Mouse (Mus musculus): ENCODE data around the gene Myadml2. TPM values are rescaled to one million over a fixed set of nuclear protein-coding genes. Genes with fewer than 3 reads are reported as not detected.
"Not testable (repeated sequence)": the region's sequence is repeated elsewhere in the genome, so short reads cannot be mapped to it uniquely, and the experiment has no call there.

Gene Myadml2
- total RNA-seq (2021), result 10 to 100 TPM; 78.3 to 78.8 TPM

GRCm38 (mm10) chr11:120648001-120648476 is at the start of gene Myadml2:
Gene Myadml2 (minus strand): TSS chr11:120648158.
- intact Hi-C loops (cut with DNase I), result no loop called here
- DNase-seq (ENCODE audit: low spot score), result no peak

DNA sequence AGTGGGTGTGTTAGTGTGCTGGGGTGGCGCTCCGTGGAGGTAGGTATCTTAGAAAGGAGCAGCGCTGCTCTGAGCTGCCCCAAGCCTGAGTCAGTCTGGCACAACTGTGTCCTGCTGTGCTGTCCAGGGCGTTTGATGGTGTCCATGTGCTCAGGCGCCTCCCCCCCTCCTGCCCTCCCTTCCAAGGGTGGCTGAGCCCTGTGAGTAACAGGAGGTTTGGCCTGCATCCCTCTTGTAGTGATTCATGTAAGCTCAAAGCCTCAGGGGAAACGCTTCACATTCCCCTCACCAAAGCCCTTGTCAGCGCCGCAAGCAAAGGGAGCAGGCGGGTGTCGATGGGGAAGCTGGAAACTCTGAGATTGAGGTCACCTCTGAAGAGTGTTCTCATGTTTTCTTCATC is 49.8 kb upstream of the Myadml2 start:
- intact Hi-C loops (cut with DNase I), result no loop called here
- peak; percentile 59 for DNase-seq (ENCODE audit: low spot score)

DNA sequence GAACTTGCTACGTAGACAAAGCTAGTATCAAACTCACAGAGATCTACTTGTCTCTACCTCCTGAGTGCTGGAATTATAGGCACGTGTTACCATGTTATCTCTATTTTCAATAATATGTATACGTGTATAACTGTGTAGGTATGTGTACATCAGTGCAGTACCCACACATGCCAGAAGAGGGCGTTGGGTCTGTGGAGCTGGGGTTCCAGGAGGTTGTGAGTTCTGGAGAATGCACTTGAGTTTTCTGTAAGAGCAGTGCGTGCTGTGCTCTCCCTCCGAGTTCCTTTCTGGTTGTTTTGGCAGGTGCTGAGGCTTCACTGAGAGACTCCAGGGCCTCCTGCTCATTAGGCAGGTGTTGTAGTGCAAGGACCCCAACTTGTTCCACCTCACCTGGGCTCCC is 48.6 kb upstream of the Myadml2 start:
- no peak for DNase-seq (ENCODE audit: low spot score)
- intact Hi-C loops (cut with DNase I), result no loop called here

GRCm38 (mm10) chr11:120695641-120696040 is 47.7 kb upstream of the Myadml2 start:
- intact Hi-C loops (cut with DNase I), result no loop called here
- no peak for DNase-seq (ENCODE audit: low spot score)

DNA sequence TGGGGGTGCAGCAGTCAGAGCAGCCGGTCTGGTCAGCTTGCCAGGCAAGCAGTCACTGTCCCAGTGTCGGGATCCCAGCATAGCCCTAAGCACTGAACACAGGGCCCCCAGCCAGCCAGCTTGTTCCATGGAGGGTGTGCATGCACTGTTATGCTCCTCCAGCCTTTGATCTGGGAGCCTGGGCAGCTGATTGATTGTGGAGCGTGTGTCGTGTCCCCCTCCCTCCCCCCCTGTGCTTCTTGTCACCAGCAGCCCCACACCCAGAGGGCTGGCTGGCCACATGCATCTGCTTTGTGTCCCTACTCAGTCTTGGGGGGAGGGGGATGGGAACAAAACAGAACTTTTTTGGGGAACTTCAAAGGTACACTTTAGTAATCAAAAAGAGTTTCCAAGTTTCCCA is 47.2 kb upstream of the Myadml2 start:
- DNase-seq (ENCODE audit: low spot score), result no peak
- intact Hi-C loops (cut with DNase I), result no loop called here

- intact Hi-C loops (cut with DNase I), result no loop called here
- no peak for DNase-seq (ENCODE audit: low spot score)
Observed at GRCm38 (mm10) chr11:120693461-120693860, 45.5 kb upstream of the Myadml2 start.

DNA sequence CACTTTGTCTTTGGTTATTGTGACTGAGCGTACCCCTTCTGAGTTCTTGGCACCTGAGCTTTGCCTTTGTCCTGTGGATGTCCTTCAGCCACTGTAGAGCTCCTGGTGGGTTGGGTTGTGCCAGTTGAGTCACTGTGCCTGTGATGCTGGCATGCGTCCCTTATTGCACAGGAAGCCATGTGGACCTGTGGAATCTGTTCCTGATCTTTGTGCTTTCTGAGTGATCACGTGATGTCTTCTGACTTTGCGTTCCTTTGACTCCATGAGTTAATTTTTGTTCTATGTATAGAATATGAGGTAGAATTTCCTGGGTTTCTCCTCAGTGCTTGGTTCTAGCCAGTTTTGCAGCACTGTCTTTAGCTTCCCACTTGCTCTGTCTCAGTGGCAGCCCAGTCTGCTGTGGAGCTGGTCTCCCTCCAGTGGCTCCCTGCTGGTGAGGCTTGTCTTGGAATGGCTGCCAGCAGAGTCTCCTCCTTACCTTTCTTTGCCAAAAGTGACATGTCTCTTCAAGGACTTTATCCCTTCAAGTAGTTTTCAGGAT is 44.6 kb upstream of the Myadml2 start:
- intact Hi-C loops (cut with DNase I), result no loop called here
- no peak for DNase-seq (ENCODE audit: low spot score)

- intact Hi-C loops (cut with DNase I), result no loop called here
- DNase-seq (ENCODE audit: low spot score), result no peak
Observed at GRCm38 (mm10) chr11:120689365-120689764, 41.4 kb upstream of the Myadml2 start.

GRCm38 (mm10) chr11:120686650-120687272 is 38.8 kb upstream of the Myadml2 start:
- no peak for DNase-seq (ENCODE audit: low spot score)
- intact Hi-C loops (cut with DNase I), result no loop called here

DNA sequence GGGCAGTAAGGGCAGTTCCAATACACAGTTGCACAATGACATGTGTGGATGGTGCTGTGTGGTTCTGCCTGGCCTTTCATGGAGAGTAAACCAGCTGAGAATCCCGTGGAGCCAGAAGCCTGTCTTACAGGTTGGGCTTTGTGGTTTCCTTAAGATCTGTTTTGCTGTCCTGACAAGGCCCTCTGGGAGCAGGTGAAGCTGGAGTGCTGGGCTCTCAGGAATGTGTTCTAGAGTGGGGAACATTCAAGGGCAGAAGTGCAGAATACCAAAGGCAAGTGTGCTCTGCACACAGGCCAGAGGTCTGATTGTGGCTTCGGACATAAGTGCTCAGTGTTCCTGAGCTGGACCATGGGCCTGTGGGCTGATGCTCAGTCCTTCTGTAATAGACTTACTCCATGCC is 36.7 kb upstream of the Myadml2 start:
- DNase-seq (ENCODE audit: low spot score), result no peak
- intact Hi-C loops (cut with DNase I), result no loop called here

DNA sequence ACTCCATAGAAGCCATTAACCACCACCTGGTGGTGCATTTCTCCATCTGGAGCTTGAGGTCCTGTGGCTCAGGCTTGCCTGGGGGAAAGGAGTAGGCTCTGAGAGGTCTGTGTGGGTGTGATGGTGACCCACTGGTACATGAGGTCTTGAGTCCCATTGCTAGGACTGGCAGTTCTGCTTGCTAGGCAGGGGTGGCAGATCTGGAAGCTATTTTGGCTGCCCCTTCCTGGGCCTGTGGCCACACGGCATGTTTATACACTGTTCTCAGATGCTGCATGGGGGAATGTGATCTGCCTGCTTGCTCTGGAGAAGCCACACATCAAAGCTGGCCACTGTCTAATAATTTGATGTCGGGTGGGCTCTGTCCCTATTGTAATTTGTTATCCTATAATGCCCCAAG is 36.1 kb upstream of the Myadml2 start:
- intact Hi-C loops (cut with DNase I), result no loop called here
- DNase-seq (ENCODE audit: low spot score), result no peak

DNA sequence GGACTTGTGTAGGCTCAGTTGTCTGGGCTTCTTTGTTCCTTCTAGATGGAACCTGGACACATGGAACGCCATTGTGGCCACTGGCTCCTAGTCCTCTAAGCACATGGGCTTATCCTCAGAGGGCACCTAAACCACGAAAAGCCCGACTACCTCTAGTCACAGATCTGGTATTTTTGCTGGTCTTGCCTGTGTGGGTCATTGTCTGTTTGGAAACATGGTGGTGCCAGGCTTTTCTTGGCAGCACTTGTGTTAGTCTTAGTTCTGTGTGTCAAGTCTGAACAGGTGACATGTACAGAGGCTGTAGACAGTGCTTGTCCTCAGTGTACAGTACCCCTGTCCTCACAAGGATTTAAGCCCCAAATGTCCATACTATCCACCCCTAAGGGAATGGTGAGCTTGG is 35.6 kb upstream of the Myadml2 start:
- no peak for DNase-seq (ENCODE audit: low spot score)
- intact Hi-C loops (cut with DNase I), result no loop called here

DNA sequence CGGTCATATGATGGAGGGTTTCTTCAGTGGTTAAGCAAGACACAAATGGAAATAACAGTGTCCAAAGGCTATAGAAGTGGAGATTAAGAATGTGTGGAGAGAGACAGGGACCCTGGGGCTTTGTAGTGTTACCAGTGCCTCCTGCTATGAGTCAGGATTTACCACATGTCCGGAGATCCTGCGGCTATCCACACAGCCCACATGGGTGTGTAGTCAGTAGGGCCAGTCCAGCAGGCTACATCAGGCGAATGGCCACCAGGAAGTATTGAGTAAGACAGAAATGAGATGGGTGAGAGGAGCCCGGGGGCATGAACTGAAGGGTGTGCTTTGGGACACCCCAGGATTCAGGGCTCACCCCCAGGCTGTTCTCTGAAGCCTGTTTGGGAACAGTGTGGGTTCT is 34.7 kb upstream of the Myadml2 start:
- DNase-seq (ENCODE audit: low spot score), result no peak
- intact Hi-C loops (cut with DNase I), result no loop called here

DNA sequence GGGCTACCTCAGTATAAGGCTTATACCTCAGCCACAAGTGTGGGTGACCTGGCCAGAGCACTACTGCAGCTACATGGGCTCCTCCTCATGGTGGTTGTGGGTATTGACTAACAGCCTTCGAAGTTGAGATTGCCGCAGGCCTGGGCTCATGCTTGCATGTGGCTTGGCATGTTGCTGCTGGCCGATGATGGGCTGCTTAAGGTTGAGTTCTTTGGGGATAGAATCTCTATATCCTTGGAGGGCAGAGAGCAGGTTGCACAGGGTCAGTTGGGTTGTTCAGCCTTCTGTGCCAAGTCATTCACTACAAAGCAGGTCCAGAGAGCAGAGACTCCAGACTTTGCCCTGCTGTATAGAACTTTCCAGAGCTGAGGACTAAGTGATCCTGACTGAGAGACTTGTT is 32.0 kb upstream of the Myadml2 start:
- intact Hi-C loops (cut with DNase I), result no loop called here
- DNase-seq (ENCODE audit: low spot score), result no peak

- DNase-seq (ENCODE audit: low spot score), result no peak
- intact Hi-C loops (cut with DNase I), result no loop called here
Observed at GRCm38 (mm10) chr11:120676951-120677350, 29.0 kb upstream of the Myadml2 start.

GRCm38 (mm10) chr11:120675875-120676274 is 27.9 kb upstream of the Myadml2 start:
- intact Hi-C loops (cut with DNase I), result not testable (repeated sequence)

DNA sequence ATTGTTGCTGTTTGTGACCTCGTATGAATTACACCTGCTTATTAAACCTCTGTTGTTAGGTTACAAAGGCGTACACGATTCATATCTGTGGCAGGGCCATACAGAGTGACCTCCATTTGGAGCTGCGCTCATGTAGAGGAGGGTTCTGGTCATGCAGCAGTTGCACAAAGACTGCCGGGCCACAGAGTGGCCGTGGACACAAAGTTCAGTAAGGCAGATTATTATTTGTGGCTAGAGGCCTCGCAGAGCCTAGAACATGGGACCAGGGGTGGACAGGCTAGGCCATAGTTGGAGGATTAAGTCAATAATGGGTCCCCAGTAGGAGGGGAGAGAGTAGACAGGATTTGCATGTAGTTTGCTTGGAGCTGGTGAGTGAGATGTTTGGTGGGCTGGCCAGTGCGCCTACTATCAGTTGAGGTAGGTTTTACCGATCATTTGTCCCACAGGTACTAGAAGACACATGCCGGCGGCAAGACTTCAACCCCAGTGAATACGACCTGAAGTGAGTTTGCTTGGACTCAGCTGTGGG is 25.7 kb upstream of the Myadml2 start:
- DNase-seq (ENCODE audit: low spot score), result no peak
- intact Hi-C loops (cut with DNase I), result loop anchor here (5.0 kb wide), 1 partner anchor 46 kb away; the partner anchor contains the start of gene Sirt7

More at GRCm38 (mm10) chr11:120675875-120676274, 27.9 kb upstream of the Myadml2 start:
- DNase-seq (ENCODE audit: low spot score), result not testable (repeated sequence)

- intact Hi-C loops (cut with DNase I), result loop anchor here (5.0 kb wide), 1 partner anchor 46 kb away; the partner anchor contains the start of gene Sirt7
- peak; percentile 92 for DNase-seq (ENCODE audit: low spot score)
Observed at GRCm38 (mm10) chr11:120672687-120673593, 25.0 kb upstream of the Myadml2 start, which contains the start of gene Aspscr1. Gene Aspscr1 (plus strand): TSS chr11:120672973.

GRCm38 (mm10) chr11:120666617-120667016 is 18.7 kb upstream of the Myadml2 start:
- intact Hi-C loops (cut with DNase I), result no loop called here

GRCm38 (mm10) chr11:120665406-120665805 is 17.4 kb upstream of the Myadml2 start:
- DNase-seq (ENCODE audit: low spot score), result peak; percentile 65
- intact Hi-C loops (cut with DNase I), result no loop called here

More at GRCm38 (mm10) chr11:120666617-120667016, 18.7 kb upstream of the Myadml2 start:
- DNase-seq (ENCODE audit: low spot score), result no peak
